Mouse (Mus musculus): ENCODE measurements around the gene Slc26a9.
A peak's percentile ranks its signal among the peaks of the same experiment; 100 is the strongest.

DNA sequence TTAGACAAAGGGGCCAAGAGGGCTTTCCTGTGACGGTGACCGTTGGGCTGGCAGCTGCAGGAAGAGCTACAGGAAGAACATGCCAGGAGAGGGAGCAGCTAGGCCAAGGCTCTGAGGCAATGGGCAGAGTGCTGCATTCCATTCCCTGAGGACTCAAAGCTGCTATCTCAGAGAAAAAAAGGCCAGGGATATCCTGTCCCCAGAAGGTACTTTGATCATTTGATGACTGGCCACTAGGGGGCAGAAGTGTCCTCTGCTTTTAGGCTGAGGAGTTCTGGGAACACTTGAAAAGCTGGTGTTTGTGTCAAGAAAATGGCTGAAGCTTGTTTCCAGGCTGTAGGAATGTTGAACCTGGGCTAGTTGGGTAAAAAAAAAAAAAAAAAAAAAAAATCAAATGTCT is 31.4 kb upstream of the Slc26a9 start:
- TF ChIP-seq EP300 (IDR thresholded peaks at IDR 0.05), result peak; percentile 70
- TF ChIP-seq CTCF (IDR thresholded peaks at IDR 0.05), result peak; percentile 86

Data from lung, postnatal 0 days (tissue).